12 mouse cellular contexts compared by ENCODE assay signal in genomic region chr14:79533350-79533749, GRCm38 (mm10). TPM values are rescaled to one million over a fixed set of nuclear protein-coding genes. Genes with fewer than 3 reads are reported as not detected.
DNase-seq lines count a peak whose midpoint lies in the region; ATAC-seq and TF ChIP-seq lines count a peak whose summit lies in the region.
"Had no signal": no experiment of that assay in that cellular context is flagged by ENCODE, and none has a peak within 500 bp of the region (broad histone marks: within the 10 kb centered on the region; RNA-seq: fewer than 3 reads in every experiment).

No protein-coding gene starts in this region.

- intact Hi-C loops in gastrocnemius, adult 2 months (cut with DNase I) = no loop called here

- no peak overlapping the region for H3K9ac ChIP-seq in lung, postnatal 0 days (replicated peaks; ENCODE audit: low read depth)
- H3K9ac ChIP-seq in liver, embryonic 11.5 days (ENCODE audit: low read depth, low read length) = peak overlapping the region; percentile 54; the same call in 1 of the 2 replicates
- H3K9ac ChIP-seq: midbrain, embryonic 12.5 days had no signal

- TF ChIP-seq EP300 in lung, postnatal 0 days (IDR thresholded peaks at IDR 0.05) = no peak

- H3K4me1 ChIP-seq in lung, postnatal 0 days (ENCODE audit: insufficient read depth, low read depth, low read length) = peaks cover 11% of the 10 kb centered on the region; the same call in 1 of the 2 replicates
- peaks cover 45% of the 10 kb centered on the region for H3K4me1 ChIP-seq in liver, embryonic 11.5 days (replicated peaks; ENCODE audit: control insufficient read depth, insufficient read depth, low read length)
- H3K4me1 ChIP-seq: midbrain, embryonic 12.5 days had no signal

- TF ChIP-seq CTCF in gastrocnemius, adult 2 months (IDR thresholded peaks at IDR 0.05) = no peak
- no peak for TF ChIP-seq CTCF in lung, postnatal 0 days (IDR thresholded peaks at IDR 0.05)

- H3K4me3 ChIP-seq in gastrocnemius, adult 2 months = no peak overlapping the region
- no peak overlapping the region for H3K4me3 ChIP-seq in lung, postnatal 0 days (ENCODE audit: low read depth, low read length)
- no peak overlapping the region for H3K4me3 ChIP-seq in liver, embryonic 11.5 days (ENCODE audit: low read depth, low read length)
- H3K4me3 ChIP-seq: midbrain, embryonic 12.5 days had no signal

- H3K4me2 ChIP-seq in lung, postnatal 0 days (replicated peaks; ENCODE audit: low read depth, low read length) = no peak overlapping the region
- peak overlapping the region; percentile 55 for H3K4me2 ChIP-seq in liver, embryonic 11.5 days
- H3K4me2 ChIP-seq: midbrain, embryonic 12.5 days had no signal

- no peak for ATAC-seq in lung, postnatal 0 days
- ATAC-seq in liver, embryonic 11.5 days (replicated peaks; ENCODE audit: low FRiP score) = peak; percentile 47
- peak; percentile 33; the same call in 1 of the 2 replicates for ATAC-seq in neutrophil, adult 5-6 weeks (ENCODE audit: extremely low read depth, insufficient number of reproducible peaks, low FRiP score, poor library complexity, severe bottlenecking)
- ATAC-seq: Patski had no signal

- peak overlapping the region; percentile 58 for H3K27ac ChIP-seq in gastrocnemius, adult 2 months
- peak overlapping the region; percentile 29 for H3K27ac ChIP-seq in lung, postnatal 0 days (ENCODE audit: low read length)
- H3K27ac ChIP-seq in liver, embryonic 11.5 days (ENCODE audit: low read depth, low read length) = peak overlapping the region; percentile 83
- H3K27ac ChIP-seq: midbrain, embryonic 12.5 days had no signal

- H3K9me3 ChIP-seq in lung, postnatal 0 days (ENCODE audit: low read length) = no peaks in the 10 kb centered on the region
- H3K9me3 ChIP-seq in liver, embryonic 11.5 days (ENCODE audit: control insufficient read depth, low read length) = no peaks in the 10 kb centered on the region
- H3K9me3 ChIP-seq: midbrain, embryonic 12.5 days had no signal

- no peaks in the 10 kb centered on the region for H3K36me3 ChIP-seq in lung, postnatal 0 days (ENCODE audit: insufficient read depth, low read length)
- H3K36me3 ChIP-seq in liver, embryonic 11.5 days (ENCODE audit: control insufficient read depth, insufficient read depth, low read length) = no peaks in the 10 kb centered on the region
- H3K36me3 ChIP-seq: midbrain, embryonic 12.5 days had no signal

- DNase-seq in gastrocnemius, adult 2 months = no peak
- DNase-seq in gastrocnemius, postnatal 25 days = no peak
- no peak for DNase-seq in lung, postnatal 0 days (ENCODE audit: low spot score)
- no peak for DNase-seq in lung, postnatal 25 days (ENCODE audit: low spot score)
- DNase-seq in liver, embryonic 11.5 days (ENCODE audit: low spot score) = no peak
- no peak for DNase-seq in layer of hippocampus, postnatal 10 days (ENCODE audit: low spot score in 2 of 2)
- no peak for DNase-seq in cerebellum, adult 8-10 months
- DNase-seq: cerebellum, postnatal 25 days; gastrocnemius, postnatal 14 days had no signal

- 76% methylated on average over 1 of the region's 1 CpGs for WGBS in lung, postnatal 0 days
- 38% methylated on average over 1 of the region's 1 CpGs for WGBS in liver, embryonic 11.5 days

- H3K27me3 ChIP-seq in lung, postnatal 0 days (replicated peaks; ENCODE audit: insufficient read depth, low read length) = no peaks in the 10 kb centered on the region
- no peaks in the 10 kb centered on the region for H3K27me3 ChIP-seq in liver, embryonic 11.5 days (replicated peaks; ENCODE audit: control insufficient read depth, insufficient read depth, low read length)
- H3K27me3 ChIP-seq: midbrain, embryonic 12.5 days; Patski had no signal

RNA-seq across cellular contexts. Expression of gene Wbp4, which starts 52.0 kb away (rescaled TPM):
- 10 to 100 TPM; 19.3 to 25.7 TPM for total RNA-seq in gastrocnemius, adult 2 months (2021)
- total RNA-seq in gastrocnemius, postnatal 25 days (2021) = 10 to 100 TPM; 20.0 to 21.2 TPM
- polyA plus RNA-seq in lung, postnatal 0 days (2015; fragmentation: Nextera tagmentation; extraction: Ambion mirVana) = 35.8 and 37.6 TPM in 2 replicates
- 35.8 and 38.7 TPM in 2 replicates for polyA plus RNA-seq in liver, embryonic 11.5 days (2014; fragmentation: Nextera tagmentation; extraction: Ambion mirVana)
- total RNA-seq in neutrophil, adult 5-6 weeks (2017) = 64.7 and 66.0 TPM in 2 replicates
- total RNA-seq in layer of hippocampus, postnatal 10 days (2021) = 10 to 100 TPM; 49.7 to 51.2 TPM

RNA-seq across cellular contexts. Expression of gene Elf1, which starts 52.4 kb away (rescaled TPM):
- 1 to 10 TPM; 4.6 to 6.0 TPM for total RNA-seq in gastrocnemius, adult 2 months (2021)
- total RNA-seq in gastrocnemius, postnatal 25 days (2021) = 1 to 10 TPM; 4.7 to 5.5 TPM
- 21.0 and 25.7 TPM in 2 replicates for polyA plus RNA-seq in lung, postnatal 0 days (2015; fragmentation: Nextera tagmentation; extraction: Ambion mirVana)
- polyA plus RNA-seq in liver, embryonic 11.5 days (2014; fragmentation: Nextera tagmentation; extraction: Ambion mirVana) = 22.7 and 25.3 TPM in 2 replicates
- total RNA-seq in neutrophil, adult 5-6 weeks (2017) = 216 and 249 TPM in 2 replicates
- 1 to 10 TPM; 6.0 to 6.1 TPM for total RNA-seq in layer of hippocampus, postnatal 10 days (2021)

RNA-seq across cellular contexts. Expression of gene Sugt1, which starts 54.1 kb away (rescaled TPM):
- total RNA-seq in gastrocnemius, adult 2 months (2021) = 10 to 100 TPM; 96.5 to 97.2 TPM
- total RNA-seq in gastrocnemius, postnatal 25 days (2021) = 10 to 100 TPM; 75.7 to 81.7 TPM
- 96.8 and 104 TPM in 2 replicates for polyA plus RNA-seq in lung, postnatal 0 days (2015; fragmentation: Nextera tagmentation; extraction: Ambion mirVana)
- 95.0 and 95.5 TPM in 2 replicates for polyA plus RNA-seq in liver, embryonic 11.5 days (2014; fragmentation: Nextera tagmentation; extraction: Ambion mirVana)
- total RNA-seq in neutrophil, adult 5-6 weeks (2017) = 48.2 and 101 TPM in 2 replicates
- 10 to 100 TPM; 89.6 to 95.4 TPM for total RNA-seq in layer of hippocampus, postnatal 10 days (2021)

Comparison
In these comparisons a context has a peak if more than half of its experiments do, and no peak if none do; other contexts are left out.
1. H3K27ac ChIP-seq: peak in every context shown above with its lines; median percentile 83 in liver, embryonic 11.5 days; 58 in gastrocnemius, adult 2 months; 29 in lung, postnatal 0 days.
2. RNA of gene Elf1, which starts 52.4 kb away (total RNA-seq): 216 to 249 TPM in neutrophil, adult 5-6 weeks; 6.0 to 6.1 TPM in layer of hippocampus, postnatal 10 days, 4.6 to 6.0 TPM in gastrocnemius, adult 2 months and 4.7 to 5.5 TPM in gastrocnemius, postnatal 25 days; every median in the first group is over 10 times any median in the second.